Mouse (Mus musculus) ES-Bruce4 (cell line): ENCODE data around the gene Pkmyt1.

Experiments
- CTCF ChIP-seq: IDR thresholded peaks from one replicate; pipeline ENCODE4 v1.8.1; 2011; ENCODE audit warnings: low read depth, low read length
- EP300 ChIP-seq: IDR thresholded peaks from 2 replicates; pipeline ENCODE4 v1.6.1; 2011; ENCODE audit warnings: low read depth, low read length; ENCODE audit not compliant: insufficient read depth
- POLR2A ChIP-seq: IDR thresholded peaks from one replicate; pipeline ENCODE4 v1.8.1; 2011; ENCODE audit warnings: low read length; ENCODE audit not compliant: insufficient read depth

- no peak for TF ChIP-seq CTCF
- no peak for TF ChIP-seq POLR2A
- TF ChIP-seq EP300 = no peak
These were observed 11.6 kb downstream of the Pkmyt1 start for GRCm38 (mm10) chr17:23737493-23738445.
